Mouse (Mus musculus) ES-Bruce4 (cell line): ENCODE measurements around the gene Rab11fip5.

Experiments
- CTCF ChIP-seq: IDR thresholded peaks from one replicate; pipeline ENCODE4 v1.8.1; 2011; ENCODE audit warnings: low read depth, low read length
- EP300 ChIP-seq: IDR thresholded peaks from 2 replicates; pipeline ENCODE4 v1.6.1; 2011; ENCODE audit warnings: low read depth, low read length; ENCODE audit not compliant: insufficient read depth

- TF ChIP-seq EP300 (peak; percentile 41; the same call in 1 of the 2 replicates), CTCF (peak; percentile 83)
Measured at GRCm38 (mm10) chr6:85346028-85346634, 28.3 kb downstream of the Rab11fip5 start.
